Mouse (Mus musculus) adrenal gland (tissue): Measurements from ENCODE around the gene Tm4sf5.
"Not testable (repeated sequence)": the region's sequence is repeated elsewhere in the genome, so short reads cannot be mapped to it uniquely, and the experiment has no call there.

Experiments used
- intact Hi-C: fragments of 180-260 bp; cut with DNase I; formaldehyde crosslinking; loops from one replicate; pipeline ENCODE4 v1.15.1; 2025

The Tm4sf5 gene

GRCm38 (mm10) chr11:70509753-70510564, 4.9 kb downstream of the Tm4sf5 start:
- intact Hi-C loops, result loop anchor here (5.0 kb wide), 2 partner anchors 78 to 98 kb away; partner anchors contain the start of genes Arrb2 and Pelp1

- intact Hi-C loops, result no loop called here
Observed at GRCm38 (mm10) chr11:70511242-70511641, 6.2 kb downstream of the Tm4sf5 start.

GRCm38 (mm10) chr11:70511825-70512224, 6.8 kb downstream of the Tm4sf5 start:
- intact Hi-C loops, result no loop called here

GRCm38 (mm10) chr11:70512709-70513342, 7.8 kb downstream of the Tm4sf5 start:
- intact Hi-C loops, result no loop called here

- intact Hi-C loops, result no loop called here
Observed at GRCm38 (mm10) chr11:70513520-70513919, 8.5 kb downstream of the Tm4sf5 start.

GRCm38 (mm10) chr11:70514288-70514687, 9.2 kb downstream of the Tm4sf5 start, which contains the start of gene Vmo1:
Vmo1 (minus strand) TSS chr11:70514616.
- intact Hi-C loops, result no loop called here

GRCm38 (mm10) chr11:70516352-70516751, 11.3 kb downstream of the Tm4sf5 start:
- intact Hi-C loops, result loop anchor here (2.0 to 5.0 kb wide), 3 partner anchors 88 to 241 kb away; no protein-coding TSS in a partner anchor

- intact Hi-C loops, result loop anchor here (5.0 kb wide), 2 partner anchors 104 to 239 kb away; no protein-coding TSS in a partner anchor
Observed at GRCm38 (mm10) chr11:70518436-70518835, 13.4 kb downstream of the Tm4sf5 start.

- intact Hi-C loops, result loop anchor here (5.0 kb wide), 2 partner anchors 103 to 238 kb away; no protein-coding TSS in a partner anchor
Observed at GRCm38 (mm10) chr11:70518923-70519322, 13.9 kb downstream of the Tm4sf5 start, which contains the start of gene Gltpd2. Gltpd2 (plus strand) TSS chr11:70519196.

GRCm38 (mm10) chr11:70520178-70520769, 15.2 kb downstream of the Tm4sf5 start:
- intact Hi-C loops, result no loop called here

- intact Hi-C loops, result not testable (repeated sequence)
Observed at GRCm38 (mm10) chr11:70523306-70523989, 18.4 kb downstream of the Tm4sf5 start.

GRCm38 (mm10) chr11:70524782-70525181, 19.7 kb downstream of the Tm4sf5 start:
- intact Hi-C loops, result no loop called here

- intact Hi-C loops, result no loop called here
Observed at GRCm38 (mm10) chr11:70525184-70525678, 20.2 kb downstream of the Tm4sf5 start, which contains the start of gene Psmb6. Psmb6 (plus strand) TSS chr11:70525367.

- intact Hi-C loops, result no loop called here
Observed at GRCm38 (mm10) chr11:70525726-70526125, 20.7 kb downstream of the Tm4sf5 start.

GRCm38 (mm10) chr11:70526211-70526610, 21.2 kb downstream of the Tm4sf5 start:
- intact Hi-C loops, result no loop called here

GRCm38 (mm10) chr11:70528610-70529009, 23.6 kb downstream of the Tm4sf5 start:
- intact Hi-C loops, result no loop called here

- intact Hi-C loops, result loop anchor here (5.0 kb wide), 1 partner anchor 76 kb away; no protein-coding TSS in a partner anchor
Observed at GRCm38 (mm10) chr11:70531065-70531464, 26.0 kb downstream of the Tm4sf5 start.

GRCm38 (mm10) chr11:70532839-70533238, 27.8 kb downstream of the Tm4sf5 start, which contains the start of gene Gm40193:
Gm40193 (minus strand) TSS chr11:70532939.
- intact Hi-C loops, result loop anchor here (5.0 kb wide), 1 partner anchor 74 kb away; no protein-coding TSS in a partner anchor

- intact Hi-C loops, result no loop called here
Observed at GRCm38 (mm10) chr11:70539423-70539822, 34.4 kb downstream of the Tm4sf5 start.

- intact Hi-C loops, result no loop called here
Observed at GRCm38 (mm10) chr11:70539877-70540587, 35.0 kb downstream of the Tm4sf5 start, which contains the start of gene Pld2. Pld2 (plus strand) TSS chr11:70540064.
